Mouse (Mus musculus) heart, adult 11 months (tissue): Measurements from ENCODE around the gene Lrrc29.

ENCODE experiments used
- DNase-seq: peaks from one replicate; pipeline ENCODE4 v3.0.0; 2022

Lrrc29 gene

DNA sequence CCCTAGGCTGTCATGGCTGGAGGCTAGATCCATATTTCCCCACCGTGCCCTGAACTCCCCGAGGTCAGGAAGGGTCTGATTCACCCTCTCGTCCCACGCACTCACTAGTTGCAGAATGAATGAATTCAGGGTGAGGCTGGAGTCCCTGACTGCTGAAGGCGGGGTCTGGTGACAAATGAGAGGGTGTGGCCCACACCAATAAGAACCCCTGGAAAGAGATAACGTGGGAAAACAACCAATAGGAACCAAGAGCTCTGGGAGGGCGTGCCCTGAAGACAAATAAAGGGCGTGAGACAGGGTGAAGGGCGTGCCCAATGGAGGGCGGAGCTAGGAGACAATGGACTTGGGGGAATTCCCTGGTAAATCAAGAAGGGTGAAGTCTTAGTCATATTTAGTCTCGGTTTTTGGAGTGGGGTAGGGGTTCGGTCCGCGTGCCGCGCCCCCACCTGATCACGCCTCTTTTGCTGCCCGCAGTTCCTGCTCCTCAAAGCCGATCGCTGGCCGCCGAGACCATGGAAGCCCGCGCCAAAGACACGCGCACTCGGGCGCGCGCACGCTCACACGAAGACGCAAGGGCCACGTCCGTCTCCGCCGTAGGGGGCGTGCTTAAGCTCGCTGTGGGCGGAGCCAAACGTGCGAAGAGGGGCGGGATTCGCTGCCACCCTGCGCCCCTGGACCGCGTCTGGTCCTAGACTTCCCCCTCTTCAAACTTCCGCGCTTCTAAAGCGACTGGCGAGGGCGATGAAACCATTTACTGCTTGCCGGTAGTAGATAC lies 36.9 kb downstream of the Lrrc29 start:
- DNase-seq = peak; percentile 99

DNA sequence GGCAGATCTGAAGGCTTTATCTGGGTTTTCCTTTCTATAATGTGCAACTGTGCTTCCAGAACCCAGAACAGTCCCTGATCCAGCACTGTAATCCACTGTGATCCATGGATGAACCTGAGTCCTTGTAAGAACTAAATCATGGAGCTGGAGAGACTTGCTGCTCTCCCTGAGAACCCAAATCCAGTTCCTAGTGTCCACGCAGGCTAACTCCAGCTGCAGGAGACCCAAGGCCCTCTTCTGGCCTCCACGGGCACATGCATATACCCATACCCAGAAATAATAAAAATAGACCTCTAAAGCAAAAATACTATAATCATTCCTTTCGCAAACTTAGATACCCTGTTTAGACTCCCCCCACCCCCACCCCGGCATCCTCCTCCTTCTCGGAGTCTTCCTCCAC lies 37.8 kb downstream of the Lrrc29 start:
- DNase-seq = no peak

GRCm38 (mm10) chr8:105286907-105287306 lies 39.2 kb downstream of the Lrrc29 start:
- DNase-seq = no peak

- DNase-seq = peak; percentile 92
Observed at GRCm38 (mm10) chr8:105285514-105285913, 40.6 kb downstream of the Lrrc29 start.

DNA sequence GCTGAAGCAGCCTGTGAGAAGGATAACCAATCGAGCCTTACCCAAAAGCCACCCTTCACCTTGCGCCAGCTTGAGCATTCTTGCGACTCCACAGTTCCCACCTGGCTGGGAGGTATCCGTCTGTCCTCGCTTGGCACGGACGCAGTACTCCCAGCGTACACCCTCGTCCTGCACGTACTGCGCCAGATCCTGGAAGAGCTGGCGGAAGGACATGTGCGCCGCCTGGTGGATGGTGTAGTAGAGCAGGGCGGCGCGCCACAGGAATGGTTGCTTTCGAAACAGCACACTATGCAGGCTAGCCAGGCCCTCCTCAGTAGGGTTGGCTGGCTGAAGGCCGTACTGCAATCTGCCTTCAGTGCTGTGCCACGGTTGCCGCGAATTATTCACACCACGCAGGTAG lies 43.0 kb downstream of the Lrrc29 start:
- DNase-seq = peak; percentile 94

GRCm38 (mm10) chr8:105282239-105282638 lies 43.8 kb downstream of the Lrrc29 start:
- no peak for DNase-seq

GRCm38 (mm10) chr8:105281821-105282220 lies 44.3 kb downstream of the Lrrc29 start:
- DNase-seq = no peak

GRCm38 (mm10) chr8:105280567-105280966 lies 45.5 kb downstream of the Lrrc29 start:
- no peak for DNase-seq

DNA sequence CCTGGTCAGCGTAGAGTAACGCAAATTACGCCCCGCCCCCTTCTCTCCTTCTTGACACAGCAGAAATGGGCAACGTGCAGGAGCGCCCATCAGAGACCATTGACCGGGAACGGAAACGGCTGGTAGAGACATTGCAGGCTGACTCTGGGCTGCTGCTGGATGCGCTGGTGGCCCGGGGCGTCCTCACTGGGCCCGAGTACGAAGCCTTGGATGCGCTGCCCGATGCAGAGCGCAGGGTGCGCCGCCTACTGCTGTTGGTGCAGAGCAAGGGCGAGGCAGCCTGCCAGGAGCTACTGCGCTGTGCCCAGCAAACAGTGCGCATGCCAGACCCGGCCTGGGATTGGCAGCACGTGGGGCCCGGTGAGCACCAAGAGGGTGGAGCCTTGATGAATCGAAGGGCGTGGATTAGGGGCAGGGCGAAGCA lies 47.2 kb downstream of the Lrrc29 start:
- DNase-seq = peak; percentile 98

GRCm38 (mm10) chr8:105276292-105277120 lies 49.6 kb downstream of the Lrrc29 start:
- peak; percentile 97 for DNase-seq

GRCm38 (mm10) chr8:105275840-105276239 lies 50.2 kb downstream of the Lrrc29 start, which contains the start of gene Nol3:
Gene Nol3, plus strand, starts transcription at chr8:105276140.
- no peak for DNase-seq

DNA sequence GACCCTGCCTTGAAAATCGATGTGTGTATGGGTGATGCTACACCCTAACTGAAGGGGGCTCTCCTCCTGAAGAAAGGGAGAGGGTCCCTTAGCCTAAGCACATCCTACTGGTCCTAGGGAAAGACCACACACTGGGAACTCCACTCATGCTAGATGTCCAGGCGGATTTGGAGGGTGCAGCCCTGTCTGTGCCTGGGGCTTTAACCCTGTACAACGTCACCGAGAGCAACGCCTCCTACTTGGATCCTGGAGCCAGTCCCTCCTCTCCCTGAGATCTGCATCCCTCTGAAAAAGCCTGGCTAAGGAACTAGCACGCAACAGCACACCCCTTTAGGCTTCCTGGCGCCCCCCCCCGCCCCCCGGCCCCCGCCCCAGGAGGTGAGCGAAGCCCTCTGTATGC lies 50.7 kb downstream of the Lrrc29 start:
- DNase-seq = peak; percentile 92

- DNase-seq = no peak
Observed at GRCm38 (mm10) chr8:105270916-105271186, 55.2 kb downstream of the Lrrc29 start.

- DNase-seq = peak; percentile 90
Observed at GRCm38 (mm10) chr8:105270101-105270915, 55.8 kb downstream of the Lrrc29 start.

DNA sequence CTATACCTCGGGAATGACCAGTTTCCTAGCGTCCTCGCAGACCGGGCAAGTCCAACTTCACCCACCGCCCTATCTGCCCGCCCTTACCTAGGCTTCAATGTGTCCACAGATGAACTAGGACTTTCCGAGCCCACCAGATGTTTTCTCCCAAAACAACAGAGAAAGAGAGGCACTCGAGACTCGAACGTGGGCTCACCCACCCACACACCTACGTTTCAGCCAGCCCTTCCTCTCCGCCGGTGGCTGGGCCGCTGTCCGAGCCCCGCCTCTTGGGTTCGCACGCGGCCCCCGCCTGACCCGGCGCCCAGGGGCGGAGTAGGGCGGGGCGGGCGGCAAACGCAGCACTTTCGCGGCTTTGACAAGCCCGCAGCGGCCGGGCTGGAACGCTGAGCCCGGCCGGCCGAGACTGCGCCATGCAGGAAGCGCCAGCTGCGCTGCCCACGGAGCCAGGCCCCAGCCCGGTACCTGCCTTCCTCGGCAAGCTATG lies 56.6 kb downstream of the Lrrc29 start, which contains the start of gene Hsf4:
Gene Hsf4, plus strand, starts transcription at position 341 of the 487 bp plus-strand sequence.
- peak; percentile 98 for DNase-seq

DNA sequence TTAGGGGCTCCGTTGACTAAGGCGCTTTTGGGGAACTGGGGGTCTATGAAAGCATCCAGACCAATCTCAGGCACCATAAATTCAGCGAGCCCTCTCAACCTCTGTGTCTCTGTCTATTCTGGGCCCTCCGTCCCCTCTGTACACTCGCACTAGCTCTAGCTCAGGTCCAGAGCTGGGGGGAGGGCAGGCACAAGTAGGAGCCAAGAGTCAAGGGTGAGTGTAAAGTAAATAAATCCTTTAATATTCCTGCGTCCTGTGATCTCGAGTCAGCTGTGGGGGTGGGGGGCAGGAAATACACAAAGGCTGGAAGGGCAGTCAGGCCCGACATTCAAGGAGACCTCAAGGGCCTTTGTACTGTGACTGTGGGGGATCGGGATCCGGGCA lies 57.0 kb downstream of the Lrrc29 start:
- peak; percentile 89 for DNase-seq

- DNase-seq = peak; percentile 96
Observed at GRCm38 (mm10) chr8:105268342-105269074, 57.6 kb downstream of the Lrrc29 start.

DNA sequence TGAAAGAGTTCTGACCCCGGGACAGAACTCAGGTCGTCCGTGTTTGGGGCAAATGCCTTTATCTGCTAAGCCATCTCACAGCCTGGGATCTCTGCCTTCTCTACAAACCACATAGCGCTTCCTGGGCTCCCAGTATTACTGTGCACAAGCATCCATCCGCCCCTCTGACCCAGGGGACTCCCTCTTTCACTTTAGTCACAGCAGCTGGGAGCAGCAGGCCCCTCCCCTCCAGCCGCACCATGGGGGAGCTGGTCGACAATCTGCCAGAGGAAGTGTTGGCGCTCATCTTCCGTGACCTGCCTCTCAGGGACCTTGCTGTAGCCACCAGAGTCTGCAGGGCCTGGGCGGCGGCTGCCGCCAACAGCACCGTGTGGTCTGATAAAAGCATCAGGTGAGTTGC lies 59.3 kb downstream of the Lrrc29 start:
- no peak for DNase-seq

GRCm38 (mm10) chr8:105265128-105265527 lies 61.0 kb downstream of the Lrrc29 start:
- peak; percentile 95 for DNase-seq

- DNase-seq = peak; percentile 99
Observed at GRCm38 (mm10) chr8:105264024-105264982, 61.8 kb downstream of the Lrrc29 start, which contains the start of the genes Tradd and Fbxl8. Gene Tradd, minus strand, starts transcription at chr8:105264609. Gene Fbxl8, plus strand, starts transcription at chr8:105264648.
